Mouse (Mus musculus) left cerebral cortex, adult 18-20 months (tissue): ENCODE results near the gene Trpc4ap. TPM values are rescaled to one million over a fixed set of nuclear protein-coding genes. Genes with fewer than 3 reads are reported as not detected.
"Not testable (repeated sequence)": the region's sequence is repeated elsewhere in the genome, so short reads cannot be mapped to it uniquely, and the experiment has no call there.

Source experiments
- DNase-seq, 2 experiments: peaks; one replicate each; pipeline ENCODE4 v3.0.0; 2021 to 2022; ENCODE audit warnings: low spot score in 2 of 2, mixed read lengths in 1 of 2
- total RNA-seq, 2 experiments: library from RNA; stranded (reverse); gene quantifications; 2 replicates each; pipeline ENCODE4 v1.2.3; 2021

The Trpc4ap gene
- total RNA-seq, 2 experiments from 2014 or later = 142 to 144 TPM

- DNase-seq = peak; percentile 84 to 93
Measured at GRCm38 (mm10) chr2:155619817-155620216, 72.4 kb downstream of the Trpc4ap start.

GRCm38 (mm10) chr2:155616971-155617370 is 75.2 kb downstream of the Trpc4ap start:
- no peak for DNase-seq

- DNase-seq = no peak
Measured at GRCm38 (mm10) chr2:155613953-155614352, 78.2 kb downstream of the Trpc4ap start.

- DNase-seq = no peak
Measured at GRCm38 (mm10) chr2:155613326-155613755, 78.8 kb downstream of the Trpc4ap start.

- no peak for DNase-seq
Measured at GRCm38 (mm10) chr2:155611834-155612550, 80.2 kb downstream of the Trpc4ap start.

GRCm38 (mm10) chr2:155610978-155611377 is 81.2 kb downstream of the Trpc4ap start, which contains the start of gene Myh7b:
Gene Myh7b (plus strand): TSS chr2:155611212.
- no peak for DNase-seq

- DNase-seq = peak; percentile 32 to 47
Measured at GRCm38 (mm10) chr2:155606360-155606759, 85.8 kb downstream of the Trpc4ap start.

- DNase-seq = not testable (repeated sequence)
Measured at GRCm38 (mm10) chr2:155605236-155605589, 87.0 kb downstream of the Trpc4ap start.

GRCm38 (mm10) chr2:155604560-155605235 is 87.5 kb downstream of the Trpc4ap start:
- no peak for DNase-seq

GRCm38 (mm10) chr2:155603707-155604106 is 88.5 kb downstream of the Trpc4ap start:
- no peak for DNase-seq

- DNase-seq = no peak
Measured at GRCm38 (mm10) chr2:155595516-155595915, 96.7 kb downstream of the Trpc4ap start.

- DNase-seq = no peak
Measured at GRCm38 (mm10) chr2:155592854-155593283, 99.3 kb downstream of the Trpc4ap start.

- DNase-seq = peak; percentile 98 to 100
Measured at GRCm38 (mm10) chr2:155592137-155592853, 99.9 kb downstream of the Trpc4ap start, which contains the start of gene Gss. Gene Gss (minus strand): TSS chr2:155592810.

- no peak for DNase-seq
Measured at GRCm38 (mm10) chr2:155591676-155592075, 100.5 kb downstream of the Trpc4ap start.

GRCm38 (mm10) chr2:155590876-155591275 is 101.3 kb downstream of the Trpc4ap start:
- DNase-seq = no peak

GRCm38 (mm10) chr2:155589521-155589920 is 102.7 kb downstream of the Trpc4ap start:
- DNase-seq = no peak

- no peak for DNase-seq
Measured at GRCm38 (mm10) chr2:155588136-155588535, 104.0 kb downstream of the Trpc4ap start.

GRCm38 (mm10) chr2:155585486-155585885 is 106.7 kb downstream of the Trpc4ap start:
- no peak for DNase-seq

GRCm38 (mm10) chr2:155585082-155585481 is 107.1 kb downstream of the Trpc4ap start:
- DNase-seq = no peak
